Mouse (Mus musculus): ENCODE data around the gene Magi3. TPM values are rescaled to one million over a fixed set of nuclear protein-coding genes. Genes with fewer than 3 reads are reported as not detected.

Magi3 gene
- polyA plus RNA-seq, 1 experiment from 2014 or later, result 4.8 TPM

- Histone ChIP-seq H3K36me3 (ENCODE audit: control insufficient read depth, insufficient read depth, low read length) (peaks cover 28% of the 10 kb centered on the region), H3K27me3 (ENCODE audit: control insufficient read depth, insufficient read depth, low read depth, low read length) (no peaks in the 10 kb centered on the region), H3K4me2 (ENCODE audit: low read length) (no peak overlapping the region), H3K9ac (ENCODE audit: low read depth, low read length) (no peak overlapping the region), H3K4me1 (ENCODE audit: control insufficient read depth, insufficient read depth, low read length) (no peaks in the 10 kb centered on the region), H3K4me3 (ENCODE audit: low read depth, low read length) (no peak overlapping the region), H3K27ac (ENCODE audit: low read length) (no peak overlapping the region), H3K9me3 (replicated peaks; ENCODE audit: control insufficient read depth, low read length, poor library complexity, severe bottlenecking) (no peaks in the 10 kb centered on the region)
- WGBS, result 92% methylated on average over 3 of the region's 3 CpGs
- ATAC-seq, result no peak
Measured at GRCm38 (mm10) chr3:103991271-103991670, 228.9 kb downstream of the Magi3 start.

- Histone ChIP-seq H3K4me3 (ENCODE audit: low read depth, low read length) (no peak overlapping the region), H3K27me3 (ENCODE audit: control insufficient read depth, insufficient read depth, low read depth, low read length) (no peaks in the 10 kb centered on the region), H3K9ac (ENCODE audit: low read depth, low read length) (no peak overlapping the region), H3K4me1 (ENCODE audit: control insufficient read depth, insufficient read depth, low read length) (no peaks in the 10 kb centered on the region), H3K9me3 (replicated peaks; ENCODE audit: control insufficient read depth, low read length, poor library complexity, severe bottlenecking) (no peaks in the 10 kb centered on the region), H3K36me3 (ENCODE audit: control insufficient read depth, insufficient read depth, low read length) (peaks cover 24% of the 10 kb centered on the region), H3K4me2 (ENCODE audit: low read length) (no peak overlapping the region), H3K27ac (ENCODE audit: low read length) (no peak overlapping the region)
- no peak for ATAC-seq
- 91% methylated on average over 4 of the region's 4 CpGs for WGBS
Measured at GRCm38 (mm10) chr3:103989352-103989751, 230.8 kb downstream of the Magi3 start.

- Histone ChIP-seq H3K36me3 (ENCODE audit: control insufficient read depth, insufficient read depth, low read length) (peaks cover 25% of the 10 kb centered on the region), H3K4me1 (ENCODE audit: control insufficient read depth, insufficient read depth, low read length) (no peaks in the 10 kb centered on the region), H3K4me2 (ENCODE audit: low read length) (no peak overlapping the region), H3K4me3 (ENCODE audit: low read depth, low read length) (no peak overlapping the region), H3K9me3 (replicated peaks; ENCODE audit: control insufficient read depth, low read length, poor library complexity, severe bottlenecking) (no peaks in the 10 kb centered on the region), H3K27me3 (ENCODE audit: control insufficient read depth, insufficient read depth, low read depth, low read length) (no peaks in the 10 kb centered on the region), H3K27ac (ENCODE audit: low read length) (no peak overlapping the region), H3K9ac (ENCODE audit: low read depth, low read length) (no peak overlapping the region)
- ATAC-seq, result no peak
- WGBS, result 55% methylated on average over 5 of the region's 5 CpGs
Measured at GRCm38 (mm10) chr3:103987831-103988432, 232.2 kb downstream of the Magi3 start.

- Histone ChIP-seq H3K4me3 (ENCODE audit: low read depth, low read length) (no peak overlapping the region), H3K9ac (ENCODE audit: low read depth, low read length) (no peak overlapping the region), H3K9me3 (replicated peaks; ENCODE audit: control insufficient read depth, low read length, poor library complexity, severe bottlenecking) (no peaks in the 10 kb centered on the region), H3K36me3 (ENCODE audit: control insufficient read depth, insufficient read depth, low read length) (peaks cover 23% of the 10 kb centered on the region), H3K4me1 (ENCODE audit: control insufficient read depth, insufficient read depth, low read length) (no peaks in the 10 kb centered on the region), H3K27ac (ENCODE audit: low read length) (no peak overlapping the region), H3K27me3 (ENCODE audit: control insufficient read depth, insufficient read depth, low read depth, low read length) (no peaks in the 10 kb centered on the region), H3K4me2 (ENCODE audit: low read length) (no peak overlapping the region)
- ATAC-seq, result no peak
- 91% methylated on average over 2 of the region's 2 CpGs for WGBS
Measured at GRCm38 (mm10) chr3:103985194-103985593, 235.0 kb downstream of the Magi3 start.

- no peak for ATAC-seq
- Histone ChIP-seq H3K4me3 (ENCODE audit: low read depth, low read length) (no peak overlapping the region), H3K27ac (ENCODE audit: low read length) (no peak overlapping the region), H3K27me3 (ENCODE audit: control insufficient read depth, insufficient read depth, low read depth, low read length) (no peaks in the 10 kb centered on the region), H3K4me2 (ENCODE audit: low read length) (no peak overlapping the region), H3K9me3 (replicated peaks; ENCODE audit: control insufficient read depth, low read length, poor library complexity, severe bottlenecking) (no peaks in the 10 kb centered on the region), H3K4me1 (ENCODE audit: control insufficient read depth, insufficient read depth, low read length) (no peaks in the 10 kb centered on the region), H3K36me3 (ENCODE audit: control insufficient read depth, insufficient read depth, low read length) (peaks cover 22% of the 10 kb centered on the region), H3K9ac (ENCODE audit: low read depth, low read length) (no peak overlapping the region)
- 68% methylated on average over 4 of the region's 4 CpGs for WGBS
Measured at GRCm38 (mm10) chr3:103984556-103984955, 235.6 kb downstream of the Magi3 start.

- Histone ChIP-seq H3K9me3 (replicated peaks; ENCODE audit: control insufficient read depth, low read length, poor library complexity, severe bottlenecking) (no peaks in the 10 kb centered on the region), H3K4me1 (ENCODE audit: control insufficient read depth, insufficient read depth, low read length) (peaks cover 22% of the 10 kb centered on the region), H3K36me3 (ENCODE audit: control insufficient read depth, insufficient read depth, low read length) (0 out of 2 replicates have a peak, but pooled peaks cover 5% of the 10 kb centered on the region), H3K27me3 (ENCODE audit: control insufficient read depth, insufficient read depth, low read depth, low read length) (no peaks in the 10 kb centered on the region), H3K9ac (ENCODE audit: low read depth, low read length) (no peak overlapping the region), H3K27ac (ENCODE audit: low read length) (no peak overlapping the region), H3K4me2 (ENCODE audit: low read length) (no peak overlapping the region), H3K4me3 (ENCODE audit: low read depth, low read length) (no peak overlapping the region)
- WGBS, result 97% methylated on average over 2 of the region's 2 CpGs
- ATAC-seq, result no peak
Measured at GRCm38 (mm10) chr3:103971157-103971556, 249.0 kb downstream of the Magi3 start.

GRCm38 (mm10) chr3:103968701-103969100, 251.5 kb downstream of the Magi3 start:
- under 1% methylated on average over 16 of the region's 24 CpGs for WGBS
- no peaks in the 10 kb centered on the region for H3K27me3 ChIP-seq (ENCODE audit: control insufficient read depth, insufficient read depth, low read depth, low read length)
- peaks cover 22% of the 10 kb centered on the region for H3K4me1 ChIP-seq (ENCODE audit: control insufficient read depth, insufficient read depth, low read length)
- peak overlapping the region; percentile 99 for H3K27ac ChIP-seq (ENCODE audit: low read length)
- H3K9ac ChIP-seq (ENCODE audit: low read depth, low read length), result peak overlapping the region; percentile 99
- ATAC-seq, result peak; percentile 80
- peak overlapping the region; percentile 74 for H3K4me2 ChIP-seq (ENCODE audit: low read length)
- 0 out of 2 replicates have a peak, but pooled peaks cover 5% of the 10 kb centered on the region for H3K36me3 ChIP-seq (ENCODE audit: control insufficient read depth, insufficient read depth, low read length)
- peak overlapping the region; percentile 76 for H3K4me3 ChIP-seq (ENCODE audit: low read depth, low read length)
- no peaks in the 10 kb centered on the region for H3K9me3 ChIP-seq (replicated peaks; ENCODE audit: control insufficient read depth, low read length, poor library complexity, severe bottlenecking)

GRCm38 (mm10) chr3:103967861-103968691, 252.1 kb downstream of the Magi3 start, which contains the start of gene Phtf1:
TSS of gene Phtf1 (plus strand) at chr3:103968110.
- peak; percentile 96 for ATAC-seq
- H3K27me3 ChIP-seq (ENCODE audit: control insufficient read depth, insufficient read depth, low read depth, low read length), result no peaks in the 10 kb centered on the region
- H3K4me1 ChIP-seq (ENCODE audit: control insufficient read depth, insufficient read depth, low read length), result peaks cover 22% of the 10 kb centered on the region
- under 1% methylated on average over 51 of the region's 70 CpGs for WGBS
- H3K4me3 ChIP-seq (ENCODE audit: low read depth, low read length), result peak within 1 kb of the TSS; percentile 76
- peak within 1 kb of the TSS; percentile 99 for H3K27ac ChIP-seq (ENCODE audit: low read length)
- no peaks in the 10 kb centered on the region for H3K9me3 ChIP-seq (replicated peaks; ENCODE audit: control insufficient read depth, low read length, poor library complexity, severe bottlenecking)
- peak within 1 kb of the TSS; percentile 99 for H3K9ac ChIP-seq (ENCODE audit: low read depth, low read length)
- 0 out of 2 replicates have a peak, but pooled peaks cover 2% of the 10 kb centered on the region for H3K36me3 ChIP-seq (ENCODE audit: control insufficient read depth, insufficient read depth, low read length)
- H3K4me2 ChIP-seq (ENCODE audit: low read length), result peak within 1 kb of the TSS; percentile 74

- H3K9ac ChIP-seq (ENCODE audit: low read depth, low read length), result peak overlapping the region; percentile 99
- peak overlapping the region; percentile 99 for H3K27ac ChIP-seq (ENCODE audit: low read length)
- 12% methylated on average over 2 of the region's 2 CpGs for WGBS
- no peaks in the 10 kb centered on the region for H3K27me3 ChIP-seq (ENCODE audit: control insufficient read depth, insufficient read depth, low read depth, low read length)
- H3K4me1 ChIP-seq (ENCODE audit: control insufficient read depth, insufficient read depth, low read length), result peaks cover 22% of the 10 kb centered on the region
- H3K4me3 ChIP-seq (ENCODE audit: low read depth, low read length), result peak overlapping the region; percentile 76
- ATAC-seq, result no peak
- 0 out of 2 replicates have a peak, but pooled peaks cover 2% of the 10 kb centered on the region for H3K36me3 ChIP-seq (ENCODE audit: control insufficient read depth, insufficient read depth, low read length)
- no peaks in the 10 kb centered on the region for H3K9me3 ChIP-seq (replicated peaks; ENCODE audit: control insufficient read depth, low read length, poor library complexity, severe bottlenecking)
- H3K4me2 ChIP-seq (ENCODE audit: low read length), result peak overlapping the region; percentile 74
Measured at GRCm38 (mm10) chr3:103967231-103967630, 252.9 kb downstream of the Magi3 start.
